Mouse (Mus musculus): Measurements from ENCODE around the gene Brca2. TPM values are rescaled to one million over a fixed set of nuclear protein-coding genes. Genes with fewer than 3 reads are reported as not detected.
A peak's percentile ranks its signal among the peaks of the same experiment; 100 is the strongest.

The Brca2 gene
- polyA plus RNA-seq, 1 experiment from 2014 or later: 13.8 TPM

DNA sequence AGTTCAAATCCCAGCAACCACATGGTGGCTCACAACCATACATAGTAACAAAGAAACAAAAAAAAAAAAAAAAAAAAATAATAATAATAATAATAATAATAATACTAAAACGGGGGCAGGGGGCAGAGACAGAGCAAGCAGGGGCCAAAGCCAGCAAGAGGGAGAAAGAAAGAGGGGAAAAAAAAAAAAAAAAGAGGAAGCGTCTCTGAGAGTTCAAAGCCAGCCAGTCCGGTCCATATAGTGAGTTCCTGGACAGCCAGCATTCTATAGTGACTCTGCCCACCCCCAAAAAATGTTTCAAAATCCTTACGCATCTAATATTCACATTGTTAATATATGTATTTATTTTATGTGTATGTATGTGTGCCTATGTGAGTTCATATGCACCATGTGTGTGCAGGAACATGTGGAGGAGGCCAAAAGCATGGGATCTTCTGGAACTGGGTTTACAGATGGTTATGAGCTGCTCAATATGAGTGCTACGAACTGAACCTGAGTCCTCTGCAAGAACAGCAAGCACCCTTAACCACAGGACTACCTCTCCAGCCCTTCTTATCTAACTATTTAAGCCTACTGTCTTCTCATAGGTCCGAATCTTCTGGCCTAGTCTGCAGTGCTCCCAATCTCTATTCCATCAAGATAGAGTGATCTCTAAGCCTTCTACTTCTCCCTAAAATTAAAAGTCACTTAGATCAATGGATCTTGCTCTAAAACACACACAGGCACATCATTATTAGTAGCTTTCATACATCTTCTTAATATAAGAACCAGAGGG is 11.8 kb upstream of the Brca2 start:
- no peaks in the 10 kb centered on the region for H3K36me3 ChIP-seq (ENCODE audit: control insufficient read depth, insufficient read depth)
- H3K27me3 ChIP-seq (ENCODE audit: control insufficient read depth, insufficient read depth, low read length): no peaks in the 10 kb centered on the region
- H3K9me3 ChIP-seq (replicated peaks; ENCODE audit: control insufficient read depth, low read length): no peaks in the 10 kb centered on the region
- H3K4me1 ChIP-seq (ENCODE audit: control insufficient read depth, insufficient read depth, low read length): no peaks in the 10 kb centered on the region
- no peak for ATAC-seq (replicated peaks; ENCODE audit: extremely low read depth, insufficient read depth, low FRiP score)
- H3K27ac ChIP-seq (ENCODE audit: low read length): no peak overlapping the region
- WGBS: 70% methylated on average over 6 of the region's 6 CpGs
- no peak overlapping the region for H3K9ac ChIP-seq (ENCODE audit: low read length)
- no peak overlapping the region for H3K4me3 ChIP-seq (ENCODE audit: low read length)
- no peak overlapping the region for H3K4me2 ChIP-seq (ENCODE audit: low read depth, low read length)

- no peak overlapping the region for H3K4me2 ChIP-seq (ENCODE audit: low read depth, low read length)
These were observed 9.2 kb upstream of the Brca2 start for GRCm38 (mm10) chr5:150513264-150513663.

DNA sequence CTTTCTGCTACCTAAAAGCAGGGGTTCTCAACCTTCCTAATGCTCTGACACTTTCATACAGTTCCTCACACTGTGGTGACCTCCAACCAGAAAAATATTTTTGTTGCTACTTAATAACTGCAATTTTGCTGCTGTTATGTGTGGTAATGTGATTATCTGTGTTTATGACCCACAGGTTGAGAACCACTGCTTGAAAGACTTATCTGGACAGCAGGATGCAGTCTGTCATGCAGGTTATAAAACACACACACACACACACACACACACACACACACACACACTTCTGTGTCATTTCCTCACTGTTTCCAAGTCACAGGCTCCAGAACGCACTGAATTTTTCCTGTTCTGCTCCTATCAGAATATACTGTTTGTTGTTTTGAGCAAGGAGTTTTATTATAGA is 8.4 kb upstream of the Brca2 start:
- Histone ChIP-seq H3K9me3 (replicated peaks; ENCODE audit: control insufficient read depth, low read length) (no peaks in the 10 kb centered on the region), H3K36me3 (ENCODE audit: control insufficient read depth, insufficient read depth) (no peaks in the 10 kb centered on the region), H3K4me1 (ENCODE audit: control insufficient read depth, insufficient read depth, low read length) (no peaks in the 10 kb centered on the region), H3K9ac (ENCODE audit: low read length) (no peak overlapping the region), H3K27ac (ENCODE audit: low read length) (no peak overlapping the region), H3K4me3 (ENCODE audit: low read length) (no peak overlapping the region), H3K27me3 (ENCODE audit: control insufficient read depth, insufficient read depth, low read length) (no peaks in the 10 kb centered on the region), H3K4me2 (ENCODE audit: low read depth, low read length) (no peak overlapping the region)
- no peak for ATAC-seq (replicated peaks; ENCODE audit: extremely low read depth, insufficient read depth, low FRiP score)
- WGBS: 82% methylated on average over 1 of the region's 1 CpGs

More at GRCm38 (mm10) chr5:150513264-150513663, 9.2 kb upstream of the Brca2 start:
- Histone ChIP-seq H3K4me1 (ENCODE audit: control insufficient read depth, insufficient read depth, low read length) (no peaks in the 10 kb centered on the region), H3K9ac (ENCODE audit: low read length) (no peak overlapping the region), H3K36me3 (ENCODE audit: control insufficient read depth, insufficient read depth) (no peaks in the 10 kb centered on the region), H3K4me3 (ENCODE audit: low read length) (no peak overlapping the region), H3K27me3 (ENCODE audit: control insufficient read depth, insufficient read depth, low read length) (no peaks in the 10 kb centered on the region), H3K9me3 (replicated peaks; ENCODE audit: control insufficient read depth, low read length) (no peaks in the 10 kb centered on the region), H3K27ac (ENCODE audit: low read length) (no peak overlapping the region)
- ATAC-seq (replicated peaks; ENCODE audit: extremely low read depth, insufficient read depth, low FRiP score): no peak
- WGBS: 73% methylated on average over 4 of the region's 4 CpGs

DNA sequence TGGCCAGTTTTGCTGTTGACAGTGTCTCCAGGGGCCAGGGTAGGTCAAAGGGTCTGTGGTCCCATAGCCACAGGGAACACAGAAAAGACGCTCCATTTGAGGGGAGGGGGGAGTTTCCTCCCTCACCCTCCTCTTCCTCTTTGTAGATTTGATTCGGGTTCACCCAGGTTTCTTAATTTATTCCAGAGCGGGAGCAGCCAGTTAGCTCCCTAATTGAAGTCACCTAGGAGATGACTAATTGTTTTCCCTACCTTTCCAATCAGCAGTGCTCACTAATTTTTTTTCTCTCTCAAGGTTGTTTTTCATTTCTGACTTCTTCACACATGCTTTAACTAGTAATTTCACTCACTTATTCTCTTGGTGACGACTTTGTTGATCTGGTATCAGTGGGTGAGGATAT is 4.4 kb upstream of the Brca2 start, which contains the start of gene Zar1l:
Zar1l (minus strand) TSS at position 101 of the 400 bp plus-strand sequence.
- no peak within 1 kb of the TSS for H3K4me2 ChIP-seq (ENCODE audit: low read depth, low read length)
- no peak within 1 kb of the TSS for H3K27ac ChIP-seq (ENCODE audit: low read length)
- peaks cover 6% of the 10 kb centered on the region for H3K4me1 ChIP-seq (ENCODE audit: control insufficient read depth, insufficient read depth, low read length)
- 53% methylated on average over 4 of the region's 4 CpGs for WGBS
- ATAC-seq (replicated peaks; ENCODE audit: extremely low read depth, insufficient read depth, low FRiP score): no peak
- no peak within 1 kb of the TSS for H3K9ac ChIP-seq (ENCODE audit: low read length)
- no peaks in the 10 kb centered on the region for H3K27me3 ChIP-seq (ENCODE audit: control insufficient read depth, insufficient read depth, low read length)
- H3K9me3 ChIP-seq (replicated peaks; ENCODE audit: control insufficient read depth, low read length): no peaks in the 10 kb centered on the region
- no peaks in the 10 kb centered on the region for H3K36me3 ChIP-seq (ENCODE audit: control insufficient read depth, insufficient read depth)
- no peak within 1 kb of the TSS for H3K4me3 ChIP-seq (ENCODE audit: low read length)

- no peak overlapping the region for H3K27ac ChIP-seq (ENCODE audit: low read length)
- H3K36me3 ChIP-seq (ENCODE audit: control insufficient read depth, insufficient read depth): no peaks in the 10 kb centered on the region
- H3K9ac ChIP-seq (ENCODE audit: low read length): no peak overlapping the region
- ATAC-seq (replicated peaks; ENCODE audit: extremely low read depth, insufficient read depth, low FRiP score): no peak
- no peaks in the 10 kb centered on the region for H3K27me3 ChIP-seq (ENCODE audit: control insufficient read depth, insufficient read depth, low read length)
- peaks cover 11% of the 10 kb centered on the region for H3K4me1 ChIP-seq (ENCODE audit: control insufficient read depth, insufficient read depth, low read length)
- no peak overlapping the region for H3K4me3 ChIP-seq (ENCODE audit: low read length)
- WGBS: 91% methylated on average over 1 of the region's 1 CpGs
- no peak overlapping the region for H3K4me2 ChIP-seq (ENCODE audit: low read depth, low read length)
- H3K9me3 ChIP-seq (replicated peaks; ENCODE audit: control insufficient read depth, low read length): no peaks in the 10 kb centered on the region
These were observed 2.9 kb upstream of the Brca2 start for GRCm38 (mm10) chr5:150519551-150519950.

GRCm38 (mm10) chr5:150522867-150523234 is 421 bp downstream of the Brca2 start:
- Histone ChIP-seq H3K9ac (ENCODE audit: low read length) (peak overlapping the region; percentile 94), H3K4me3 (ENCODE audit: low read length) (peak overlapping the region; percentile 90), H3K4me2 (ENCODE audit: low read depth, low read length) (peak overlapping the region; percentile 90), H3K27ac (ENCODE audit: low read length) (peak overlapping the region; percentile 78), H3K27me3 (ENCODE audit: control insufficient read depth, insufficient read depth, low read length) (no peaks in the 10 kb centered on the region), H3K4me1 (ENCODE audit: control insufficient read depth, insufficient read depth, low read length) (peaks cover 11% of the 10 kb centered on the region), H3K36me3 (ENCODE audit: control insufficient read depth, insufficient read depth) (peaks cover 2% of the 10 kb centered on the region; the same call in 1 of the 2 replicates), H3K9me3 (replicated peaks; ENCODE audit: control insufficient read depth, low read length) (no peaks in the 10 kb centered on the region)
- WGBS: 8% methylated on average over 11 of the region's 11 CpGs
- no peak for ATAC-seq (replicated peaks; ENCODE audit: extremely low read depth, insufficient read depth, low FRiP score)

- ATAC-seq (replicated peaks; ENCODE audit: extremely low read depth, insufficient read depth, low FRiP score): no peak
- Histone ChIP-seq H3K36me3 (ENCODE audit: control insufficient read depth, insufficient read depth) (peaks cover 2% of the 10 kb centered on the region; the same call in 1 of the 2 replicates), H3K9me3 (replicated peaks; ENCODE audit: control insufficient read depth, low read length) (no peaks in the 10 kb centered on the region), H3K9ac (ENCODE audit: low read length) (no peak overlapping the region), H3K27me3 (ENCODE audit: control insufficient read depth, insufficient read depth, low read length) (no peaks in the 10 kb centered on the region), H3K4me2 (ENCODE audit: low read depth, low read length) (no peak overlapping the region), H3K4me3 (ENCODE audit: low read length) (no peak overlapping the region), H3K27ac (ENCODE audit: low read length) (no peak overlapping the region), H3K4me1 (ENCODE audit: control insufficient read depth, insufficient read depth, low read length) (peaks cover 11% of the 10 kb centered on the region)
- 85% methylated on average over 2 of the region's 2 CpGs for WGBS
These were observed 2.8 kb downstream of the Brca2 start for GRCm38 (mm10) chr5:150525239-150525638.

GRCm38 (mm10) chr5:150541302-150541701 is 18.9 kb downstream of the Brca2 start:
- Histone ChIP-seq H3K27me3 (ENCODE audit: control insufficient read depth, insufficient read depth, low read length) (no peaks in the 10 kb centered on the region), H3K4me2 (ENCODE audit: low read depth, low read length) (no peak overlapping the region), H3K4me3 (ENCODE audit: low read length) (no peak overlapping the region), H3K27ac (ENCODE audit: low read length) (no peak overlapping the region), H3K9ac (ENCODE audit: low read length) (no peak overlapping the region), H3K36me3 (ENCODE audit: control insufficient read depth, insufficient read depth) (peaks cover 26% of the 10 kb centered on the region), H3K9me3 (replicated peaks; ENCODE audit: control insufficient read depth, low read length) (no peaks in the 10 kb centered on the region), H3K4me1 (ENCODE audit: control insufficient read depth, insufficient read depth, low read length) (no peaks in the 10 kb centered on the region)
- WGBS: 95% methylated on average over 1 of the region's 1 CpGs
- no peak for ATAC-seq (replicated peaks; ENCODE audit: extremely low read depth, insufficient read depth, low FRiP score)

DNA sequence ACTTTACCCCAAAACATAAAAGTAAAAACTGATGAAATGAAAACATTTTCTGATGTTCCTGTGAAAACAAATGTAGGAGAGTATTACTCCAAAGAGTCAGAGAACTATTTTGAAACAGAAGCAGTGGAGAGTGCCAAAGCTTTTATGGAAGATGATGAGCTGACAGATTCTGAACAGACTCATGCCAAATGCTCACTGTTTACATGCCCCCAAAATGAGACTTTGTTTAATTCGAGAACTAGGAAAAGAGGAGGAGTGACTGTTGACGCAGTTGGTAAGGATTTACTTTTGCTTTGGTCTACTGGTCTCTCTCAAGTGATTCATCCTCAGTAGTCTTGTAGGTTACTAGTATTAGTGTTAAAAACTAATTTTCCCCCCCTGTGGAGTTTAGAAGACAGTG is 20.8 kb downstream of the Brca2 start:
- H3K4me3 ChIP-seq (ENCODE audit: low read length): no peak overlapping the region
- ATAC-seq (replicated peaks; ENCODE audit: extremely low read depth, insufficient read depth, low FRiP score): no peak
- no peaks in the 10 kb centered on the region for H3K27me3 ChIP-seq (ENCODE audit: control insufficient read depth, insufficient read depth, low read length)
- H3K4me2 ChIP-seq (ENCODE audit: low read depth, low read length): no peak overlapping the region
- 75% methylated on average over 2 of the region's 2 CpGs for WGBS
- peaks cover 16% of the 10 kb centered on the region for H3K36me3 ChIP-seq (ENCODE audit: control insufficient read depth, insufficient read depth)
- H3K9me3 ChIP-seq (replicated peaks; ENCODE audit: control insufficient read depth, low read length): no peaks in the 10 kb centered on the region
- no peaks in the 10 kb centered on the region for H3K4me1 ChIP-seq (ENCODE audit: control insufficient read depth, insufficient read depth, low read length)
- H3K27ac ChIP-seq (ENCODE audit: low read length): no peak overlapping the region
- H3K9ac ChIP-seq (ENCODE audit: low read length): no peak overlapping the region

All from heart, embryonic 16.5 days (tissue).